Mouse (Mus musculus): ENCODE results near the gene 3110009E18Rik. TPM values are rescaled to one million over a fixed set of nuclear protein-coding genes. Genes with fewer than 3 reads are reported as not detected.

The 3110009E18Rik gene
- polyA plus RNA-seq, 1 experiment from 2014 or later = 14.6 TPM

GRCm38 (mm10) chr1:120098327-120098726 is 22.7 kb upstream of the 3110009E18Rik start:
- no peak overlapping the region for H3K27ac ChIP-seq (replicated peaks; ENCODE audit: low read depth, low read length)
- H3K36me3 ChIP-seq (ENCODE audit: control insufficient read depth, insufficient read depth, low read length) = no peaks in the 10 kb centered on the region
- ATAC-seq (ENCODE audit: low read depth) (no peak), DNase-seq (ENCODE audit: low spot score) (peak; percentile 36)
- no peak overlapping the region for H3K4me2 ChIP-seq (ENCODE audit: low read depth, low read length)
- no peak overlapping the region for H3K9ac ChIP-seq (ENCODE audit: low read depth, low read length)
- 15% methylated on average over 7 of the region's 7 CpGs for WGBS
- H3K4me3 ChIP-seq (ENCODE audit: low read depth, low read length) = no peak overlapping the region
- no peaks in the 10 kb centered on the region for H3K27me3 ChIP-seq (replicated peaks; ENCODE audit: control insufficient read depth, insufficient read depth, low read length)
- no peaks in the 10 kb centered on the region for H3K9me3 ChIP-seq (ENCODE audit: control insufficient read depth, low read length)
- H3K4me1 ChIP-seq (ENCODE audit: control insufficient read depth, insufficient read depth, low read length) = no peaks in the 10 kb centered on the region

GRCm38 (mm10) chr1:120099483-120099882 is 21.5 kb upstream of the 3110009E18Rik start:
- ATAC-seq (ENCODE audit: low read depth) (0 out of 2 replicates have a peak, but pooled peaks have one; percentile 33), DNase-seq (ENCODE audit: low spot score) (no peak)
- H3K36me3 ChIP-seq (ENCODE audit: control insufficient read depth, insufficient read depth, low read length) = no peaks in the 10 kb centered on the region
- no peaks in the 10 kb centered on the region for H3K9me3 ChIP-seq (ENCODE audit: control insufficient read depth, low read length)
- H3K4me2 ChIP-seq (ENCODE audit: low read depth, low read length) = no peak overlapping the region
- no peak overlapping the region for H3K27ac ChIP-seq (replicated peaks; ENCODE audit: low read depth, low read length)
- H3K9ac ChIP-seq (ENCODE audit: low read depth, low read length) = no peak overlapping the region
- 42% methylated on average over 6 of the region's 6 CpGs for WGBS
- no peaks in the 10 kb centered on the region for H3K4me1 ChIP-seq (ENCODE audit: control insufficient read depth, insufficient read depth, low read length)
- H3K4me3 ChIP-seq (ENCODE audit: low read depth, low read length) = no peak overlapping the region
- no peaks in the 10 kb centered on the region for H3K27me3 ChIP-seq (replicated peaks; ENCODE audit: control insufficient read depth, insufficient read depth, low read length)

GRCm38 (mm10) chr1:120100456-120101226 is 20.3 kb upstream of the 3110009E18Rik start:
- ATAC-seq (ENCODE audit: low read depth) = no peak
- no peaks in the 10 kb centered on the region for H3K27me3 ChIP-seq (replicated peaks; ENCODE audit: control insufficient read depth, insufficient read depth, low read length)
- H3K4me3 ChIP-seq (ENCODE audit: low read depth, low read length) = no peak overlapping the region
- no peaks in the 10 kb centered on the region for H3K9me3 ChIP-seq (ENCODE audit: control insufficient read depth, low read length)
- H3K27ac ChIP-seq (replicated peaks; ENCODE audit: low read depth, low read length) = no peak overlapping the region
- no peak overlapping the region for H3K4me2 ChIP-seq (ENCODE audit: low read depth, low read length)
- 83% methylated on average over 8 of the region's 8 CpGs for WGBS
- DNase-seq (ENCODE audit: low spot score) = no peak
- H3K9ac ChIP-seq (ENCODE audit: low read depth, low read length) = no peak overlapping the region
- no peaks in the 10 kb centered on the region for H3K4me1 ChIP-seq (ENCODE audit: control insufficient read depth, insufficient read depth, low read length)
- H3K36me3 ChIP-seq (ENCODE audit: control insufficient read depth, insufficient read depth, low read length) = no peaks in the 10 kb centered on the region

- no peak overlapping the region for H3K4me2 ChIP-seq (ENCODE audit: low read depth, low read length)
- no peaks in the 10 kb centered on the region for H3K9me3 ChIP-seq (ENCODE audit: control insufficient read depth, low read length)
- ATAC-seq (ENCODE audit: low read depth) = no peak
- H3K4me1 ChIP-seq (ENCODE audit: control insufficient read depth, insufficient read depth, low read length) = no peaks in the 10 kb centered on the region
- DNase-seq (ENCODE audit: low spot score) = no peak
- WGBS = 83% methylated on average over 3 of the region's 3 CpGs
- no peaks in the 10 kb centered on the region for H3K27me3 ChIP-seq (replicated peaks; ENCODE audit: control insufficient read depth, insufficient read depth, low read length)
- no peak overlapping the region for H3K9ac ChIP-seq (ENCODE audit: low read depth, low read length)
- H3K4me3 ChIP-seq (ENCODE audit: low read depth, low read length) = no peak overlapping the region
- no peaks in the 10 kb centered on the region for H3K36me3 ChIP-seq (ENCODE audit: control insufficient read depth, insufficient read depth, low read length)
- H3K27ac ChIP-seq (replicated peaks; ENCODE audit: low read depth, low read length) = no peak overlapping the region
Measured at GRCm38 (mm10) chr1:120101227-120101609, 19.8 kb upstream of the 3110009E18Rik start.

GRCm38 (mm10) chr1:120105556-120105959 is 15.4 kb upstream of the 3110009E18Rik start:
- WGBS = 51% methylated on average over 5 of the region's 5 CpGs
- no peaks in the 10 kb centered on the region for H3K4me1 ChIP-seq (ENCODE audit: control insufficient read depth, insufficient read depth, low read length)
- ATAC-seq (ENCODE audit: low read depth) (peak; percentile 93), DNase-seq (ENCODE audit: low spot score) (peak; percentile 91)
- no peaks in the 10 kb centered on the region for H3K27me3 ChIP-seq (replicated peaks; ENCODE audit: control insufficient read depth, insufficient read depth, low read length)
- no peak overlapping the region for H3K4me2 ChIP-seq (ENCODE audit: low read depth, low read length)
- no peak overlapping the region for H3K4me3 ChIP-seq (ENCODE audit: low read depth, low read length)
- H3K27ac ChIP-seq (replicated peaks; ENCODE audit: low read depth, low read length) = no peak overlapping the region
- H3K36me3 ChIP-seq (ENCODE audit: control insufficient read depth, insufficient read depth, low read length) = no peaks in the 10 kb centered on the region
- H3K9ac ChIP-seq (ENCODE audit: low read depth, low read length) = no peak overlapping the region
- H3K9me3 ChIP-seq (ENCODE audit: control insufficient read depth, low read length) = no peaks in the 10 kb centered on the region

- H3K4me2 ChIP-seq (ENCODE audit: low read depth, low read length) = no peak overlapping the region
- no peak overlapping the region for H3K9ac ChIP-seq (ENCODE audit: low read depth, low read length)
- no peak for DNase-seq (ENCODE audit: low spot score)
- WGBS = 87% methylated on average over 19 of the region's 19 CpGs
- H3K27me3 ChIP-seq (replicated peaks; ENCODE audit: control insufficient read depth, insufficient read depth, low read length) = no peaks in the 10 kb centered on the region
- no peaks in the 10 kb centered on the region for H3K4me1 ChIP-seq (ENCODE audit: control insufficient read depth, insufficient read depth, low read length)
- H3K36me3 ChIP-seq (ENCODE audit: control insufficient read depth, insufficient read depth, low read length) = peaks cover 30% of the 10 kb centered on the region
- ATAC-seq (ENCODE audit: low read depth) = no peak
- H3K27ac ChIP-seq (replicated peaks; ENCODE audit: low read depth, low read length) = no peak overlapping the region
- H3K9me3 ChIP-seq (ENCODE audit: control insufficient read depth, low read length) = no peaks in the 10 kb centered on the region; the same call in 1 of the 2 replicates
- no peak overlapping the region for H3K4me3 ChIP-seq (ENCODE audit: low read depth, low read length)
Measured at GRCm38 (mm10) chr1:120109741-120110432, 11.1 kb upstream of the 3110009E18Rik start.

GRCm38 (mm10) chr1:120111766-120112165 is 9.2 kb upstream of the 3110009E18Rik start:
- no peak for DNase-seq (ENCODE audit: low spot score)
- Histone ChIP-seq H3K9ac (ENCODE audit: low read depth, low read length) (no peak overlapping the region), H3K4me1 (ENCODE audit: control insufficient read depth, insufficient read depth, low read length) (no peaks in the 10 kb centered on the region), H3K27ac (replicated peaks; ENCODE audit: low read depth, low read length) (no peak overlapping the region), H3K4me3 (ENCODE audit: low read depth, low read length) (no peak overlapping the region), H3K4me2 (ENCODE audit: low read depth, low read length) (no peak overlapping the region), H3K27me3 (replicated peaks; ENCODE audit: control insufficient read depth, insufficient read depth, low read length) (no peaks in the 10 kb centered on the region), H3K36me3 (ENCODE audit: control insufficient read depth, insufficient read depth, low read length) (peaks cover 46% of the 10 kb centered on the region), H3K9me3 (ENCODE audit: control insufficient read depth, low read length) (no peaks in the 10 kb centered on the region; the same call in 1 of the 2 replicates)
- ATAC-seq (ENCODE audit: low read depth) = no peak
- 86% methylated on average over 8 of the region's 8 CpGs for WGBS

- no peak for ATAC-seq (ENCODE audit: low read depth)
- no peaks in the 10 kb centered on the region; the same call in 1 of the 2 replicates for H3K9me3 ChIP-seq (ENCODE audit: control insufficient read depth, low read length)
- peaks cover 46% of the 10 kb centered on the region for H3K36me3 ChIP-seq (ENCODE audit: control insufficient read depth, insufficient read depth, low read length)
- no peak overlapping the region for H3K4me3 ChIP-seq (ENCODE audit: low read depth, low read length)
- 85% methylated on average over 12 of the region's 12 CpGs for WGBS
- no peak overlapping the region for H3K4me2 ChIP-seq (ENCODE audit: low read depth, low read length)
- no peak for DNase-seq (ENCODE audit: low spot score)
- H3K27me3 ChIP-seq (replicated peaks; ENCODE audit: control insufficient read depth, insufficient read depth, low read length) = no peaks in the 10 kb centered on the region
- H3K4me1 ChIP-seq (ENCODE audit: control insufficient read depth, insufficient read depth, low read length) = no peaks in the 10 kb centered on the region
- H3K27ac ChIP-seq (replicated peaks; ENCODE audit: low read depth, low read length) = no peak overlapping the region
- no peak overlapping the region for H3K9ac ChIP-seq (ENCODE audit: low read depth, low read length)
Measured at GRCm38 (mm10) chr1:120112251-120113187, 8.5 kb upstream of the 3110009E18Rik start.

Measured in embryonic facial prominence, embryonic 14.5 days (tissue).